Mouse (Mus musculus) splenic B cell, adult 2 months (primary cell): Measurements from ENCODE around the gene Nkx6-1.

Experiments used
- DNase-seq: peaks from one replicate; pipeline ENCODE4 v3.0.0-alpha.2; 2011; ENCODE audit warnings: low read depth, low spot score
- H3K27me3 ChIP-seq: 2 replicates; pipeline ENCODE4 v1.6.1; 2012; ENCODE audit warnings: mild to moderate bottlenecking, low read length, moderate library complexity, mixed read lengths; ENCODE audit not compliant: control insufficient read depth, poor library complexity, insufficient read depth, severe bottlenecking
- H3K36me3 ChIP-seq: 2 replicates; pipeline ENCODE4 v1.6.1; 2012; ENCODE audit warnings: mild to moderate bottlenecking, low read length, moderate library complexity, mixed read lengths; ENCODE audit not compliant: control insufficient read depth, poor library complexity, insufficient read depth, severe bottlenecking

The Nkx6-1 gene

GRCm38 (mm10) chr5:101664945-101665615 lies at the start of gene Nkx6-1:
TSS of gene Nkx6-1 (minus strand) at chr5:101664996.
- H3K27me3 ChIP-seq: peaks cover 6% of the 10 kb centered on the region
- no peak for DNase-seq
- H3K36me3 ChIP-seq: no peaks in the 10 kb centered on the region

- H3K36me3 ChIP-seq: no peaks in the 10 kb centered on the region
- no peak for DNase-seq
- no peaks in the 10 kb centered on the region for H3K27me3 ChIP-seq
These were observed 48.3 kb upstream of the Nkx6-1 start for GRCm38 (mm10) chr5:101713064-101713613.

DNA sequence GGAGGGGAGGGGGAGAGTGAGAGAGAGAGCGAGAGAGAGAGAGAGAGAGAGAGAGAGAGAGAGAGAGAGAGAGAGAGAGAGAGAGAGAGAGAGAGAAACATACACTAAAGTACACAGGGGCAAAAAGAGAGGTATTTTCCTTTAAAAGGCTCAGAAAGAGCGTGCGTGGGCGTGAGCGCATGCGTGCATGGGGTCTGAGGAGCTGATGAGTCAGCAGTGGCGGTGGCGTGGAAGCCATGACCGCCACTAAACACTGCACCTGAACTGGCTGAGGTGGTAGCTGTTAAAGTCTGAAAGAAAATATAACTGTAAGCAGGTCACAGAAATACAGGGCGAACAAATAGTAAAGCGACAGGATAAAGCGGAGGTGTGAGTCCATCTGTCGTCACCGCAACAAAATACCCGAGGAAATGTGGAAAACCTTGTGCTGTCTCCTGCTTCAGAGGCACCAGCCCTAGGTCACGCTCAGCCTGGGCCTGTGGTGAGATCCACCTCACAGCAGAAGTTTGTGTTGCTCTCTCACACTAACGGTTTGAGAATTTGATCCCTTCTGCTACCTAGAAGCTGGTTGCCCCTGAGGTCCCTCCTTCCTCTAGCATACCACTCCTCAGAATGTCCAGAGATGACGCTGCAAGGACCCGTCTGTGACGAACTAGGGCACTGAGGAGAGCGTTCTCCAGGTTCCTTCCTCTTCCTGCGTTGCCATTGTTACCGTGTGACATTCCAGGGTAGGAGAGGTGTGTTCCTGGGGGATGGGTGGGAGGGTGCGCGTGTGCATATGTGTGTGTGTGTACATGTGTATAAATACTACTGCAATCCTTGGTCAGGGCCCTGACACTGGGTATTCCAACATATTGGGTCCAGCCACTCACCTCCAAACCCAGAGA lies 38.8 kb upstream of the Nkx6-1 start:
- Histone ChIP-seq H3K36me3 (no peaks in the 10 kb centered on the region), H3K27me3 (no peaks in the 10 kb centered on the region)
- peak; percentile 7 for DNase-seq

DNA sequence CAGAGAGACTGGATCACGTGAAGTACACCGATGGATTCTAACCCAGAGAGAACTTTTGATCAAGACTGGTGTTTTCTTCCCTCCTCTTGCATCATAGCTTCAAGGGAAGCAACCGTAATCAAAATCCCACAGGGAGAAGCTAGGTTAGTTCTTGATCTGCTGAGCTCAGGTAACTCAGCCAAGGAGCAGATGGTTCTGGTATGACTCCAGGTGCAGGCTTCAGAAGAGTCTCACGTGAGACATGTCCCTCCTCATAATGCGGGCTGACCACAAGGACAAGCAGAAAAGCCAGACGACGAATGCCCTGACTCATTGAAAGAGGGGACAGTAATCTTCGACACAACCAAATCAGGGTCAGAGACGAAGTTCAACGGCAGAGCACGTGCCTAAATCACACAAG lies 37.8 kb upstream of the Nkx6-1 start:
- H3K36me3 ChIP-seq: no peaks in the 10 kb centered on the region
- no peak for DNase-seq
- H3K27me3 ChIP-seq: no peaks in the 10 kb centered on the region

DNA sequence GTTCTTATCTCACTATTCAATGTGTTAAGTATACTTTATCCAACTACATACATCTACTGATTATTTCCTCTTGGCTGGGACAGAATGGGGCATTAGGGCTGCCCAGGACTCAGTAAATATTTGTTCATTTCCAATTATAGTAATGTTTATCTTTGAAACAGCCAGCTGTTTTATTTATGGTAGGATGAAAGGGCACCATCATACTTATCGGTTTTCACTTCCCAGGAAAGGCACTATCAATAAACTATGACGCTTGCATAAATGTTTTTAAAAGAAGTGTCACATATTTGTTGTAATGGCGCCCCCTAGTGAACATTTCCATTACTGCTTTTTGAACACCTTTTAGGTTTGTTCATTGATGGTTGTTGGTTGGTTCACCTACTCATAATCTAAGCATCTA lies 35.8 kb upstream of the Nkx6-1 start:
- peak; percentile 51 for DNase-seq
- H3K27me3 ChIP-seq: no peaks in the 10 kb centered on the region
- no peaks in the 10 kb centered on the region for H3K36me3 ChIP-seq

- no peaks in the 10 kb centered on the region for H3K36me3 ChIP-seq
- H3K27me3 ChIP-seq: peaks cover 2% of the 10 kb centered on the region; the same call in 1 of the 2 replicates
- no peak for DNase-seq
These were observed 23.8 kb upstream of the Nkx6-1 start for GRCm38 (mm10) chr5:101688581-101688980.

GRCm38 (mm10) chr5:101683340-101683739 lies 18.5 kb upstream of the Nkx6-1 start:
- Histone ChIP-seq H3K27me3 (peaks cover 2% of the 10 kb centered on the region; the same call in 1 of the 2 replicates), H3K36me3 (no peaks in the 10 kb centered on the region)
- DNase-seq: no peak

- Histone ChIP-seq H3K36me3 (no peaks in the 10 kb centered on the region), H3K27me3 (no peaks in the 10 kb centered on the region)
- no peak for DNase-seq
These were observed 15.5 kb upstream of the Nkx6-1 start for GRCm38 (mm10) chr5:101680338-101680737.

DNA sequence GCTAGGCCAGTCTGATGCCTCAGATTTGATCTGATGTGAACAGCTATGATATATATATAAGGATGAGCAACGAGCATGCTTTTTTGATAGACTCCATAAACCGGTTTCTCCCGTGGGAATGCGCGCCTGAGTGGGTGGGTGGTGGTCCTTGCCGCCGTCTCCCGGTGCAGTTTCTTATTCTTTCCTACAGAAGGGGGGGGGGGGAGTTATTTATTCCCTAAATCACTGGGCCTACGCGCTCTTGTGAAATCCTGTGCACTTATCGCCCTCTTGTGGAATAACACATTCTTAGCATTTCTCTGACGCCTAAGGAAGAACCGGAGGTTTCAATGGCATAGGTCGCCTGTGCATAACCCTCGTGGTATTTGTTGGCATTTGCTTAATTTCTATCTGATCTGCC lies 4.6 kb upstream of the Nkx6-1 start:
- Histone ChIP-seq H3K27me3 (peaks cover 6% of the 10 kb centered on the region), H3K36me3 (no peaks in the 10 kb centered on the region)
- DNase-seq: peak; percentile 27

GRCm38 (mm10) chr5:101668475-101668874 lies 3.7 kb upstream of the Nkx6-1 start:
- no peak for DNase-seq
- H3K36me3 ChIP-seq: no peaks in the 10 kb centered on the region

GRCm38 (mm10) chr5:101668028-101668427 lies 3.2 kb upstream of the Nkx6-1 start:
- H3K27me3 ChIP-seq: peaks cover 6% of the 10 kb centered on the region
- no peak for DNase-seq
- H3K36me3 ChIP-seq: no peaks in the 10 kb centered on the region

More at GRCm38 (mm10) chr5:101668475-101668874, 3.7 kb upstream of the Nkx6-1 start:
- H3K27me3 ChIP-seq: peaks cover 6% of the 10 kb centered on the region

- H3K36me3 ChIP-seq: no peaks in the 10 kb centered on the region
- DNase-seq: no peak
These were observed 2.6 kb upstream of the Nkx6-1 start for GRCm38 (mm10) chr5:101667263-101667990.

GRCm38 (mm10) chr5:101666713-101667112 lies 1.9 kb upstream of the Nkx6-1 start:
- H3K27me3 ChIP-seq: peaks cover 6% of the 10 kb centered on the region
- no peaks in the 10 kb centered on the region for H3K36me3 ChIP-seq
- no peak for DNase-seq

More at GRCm38 (mm10) chr5:101667263-101667990, 2.6 kb upstream of the Nkx6-1 start:
- peaks cover 6% of the 10 kb centered on the region for H3K27me3 ChIP-seq

DNA sequence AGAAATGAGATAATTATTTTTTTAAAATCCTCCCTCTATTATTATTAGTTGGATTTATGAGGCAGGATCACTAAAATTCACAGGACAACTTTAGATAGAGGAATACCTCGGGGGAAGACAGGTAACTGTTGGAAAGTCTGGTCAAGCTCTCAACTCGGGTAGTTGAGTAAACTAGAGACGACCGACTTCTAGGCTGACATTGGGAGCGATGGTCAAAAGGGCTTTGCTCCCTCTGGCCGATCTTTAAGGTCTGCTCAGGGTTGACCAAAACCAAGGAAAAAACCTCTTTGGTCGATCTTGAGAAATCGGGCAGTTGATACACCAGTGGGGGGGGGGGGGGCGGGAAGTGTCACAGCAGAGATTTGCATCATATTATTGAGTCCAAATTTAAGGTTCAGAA lies 1.3 kb upstream of the Nkx6-1 start:
- no peaks in the 10 kb centered on the region for H3K36me3 ChIP-seq
- H3K27me3 ChIP-seq: peaks cover 6% of the 10 kb centered on the region
- no peak for DNase-seq
